Comparison of ENCODE assay signal across 15 mouse cellular contexts in genomic region chr5:53934826-53935225, GRCm38 (mm10).
DNase-seq lines count a peak whose midpoint lies in the region.
"Had no signal": no experiment of that assay in that cellular context is flagged by ENCODE, and none has a peak within 500 bp of the region (broad histone marks: within the 10 kb centered on the region; RNA-seq: fewer than 3 reads in every experiment).

No protein-coding gene starts in this region.

- peak; percentile 60 for DNase-seq in adrenal gland, adult 2 months
- DNase-seq in adrenal gland, adult 18-20 months (ENCODE audit: low spot score in 2 of 2) = no peak
- DNase-seq in 3134 (ENCODE audit: extremely low read depth, insufficient read length, low spot score) = peak; percentile 36
- peak; percentile 23 for DNase-seq in Muller cell, postnatal 12 days (ENCODE audit: inconsistent ontology term)
- peak; percentile 68 for DNase-seq in skeletal muscle tissue, adult 2 months (ENCODE audit: low read depth, low spot score)
- no peak for DNase-seq in lung, postnatal 25 days (ENCODE audit: low spot score)
- DNase-seq in T-cell, adult 2 months (ENCODE audit: low spot score) = no peak
- DNase-seq: cerebellum, adult 11 months; cerebellum, adult 8-10 months; cerebellum, postnatal 14 days; embryo, embryonic 11 days; heart, adult 18-20 months; heart, postnatal 10 days; heart, postnatal 4 days; kidney, adult 11 months had no signal

Comparison
In these comparisons a context has a peak if more than half of its experiments do, and no peak if none do; other contexts are left out.
1. DNase-seq: peak in adrenal gland, adult 2 months (single experiment), 3134 (single experiment), Muller cell, postnatal 12 days (single experiment) and skeletal muscle tissue, adult 2 months (single experiment); none in adrenal gland, adult 18-20 months (0 of 2), lung, postnatal 25 days (single experiment) and T-cell, adult 2 months (single experiment).